Mouse (Mus musculus) spleen, adult 18-20 months (tissue): ENCODE results near the gene Cdk5.
"Not testable (repeated sequence)": the region's sequence is repeated elsewhere in the genome, so short reads cannot be mapped to it uniquely, and the experiment has no call there.

Source experiments
- DNase-seq, 2 experiments: peaks; one replicate each; pipeline ENCODE4 v3.0.0; 2022; ENCODE audit warnings: mixed read lengths in 2 of 2

The Cdk5 gene

GRCm38 (mm10) chr5:24427285-24427633 lies 3.9 kb upstream of the Cdk5 start:
- DNase-seq = no peak

DNA sequence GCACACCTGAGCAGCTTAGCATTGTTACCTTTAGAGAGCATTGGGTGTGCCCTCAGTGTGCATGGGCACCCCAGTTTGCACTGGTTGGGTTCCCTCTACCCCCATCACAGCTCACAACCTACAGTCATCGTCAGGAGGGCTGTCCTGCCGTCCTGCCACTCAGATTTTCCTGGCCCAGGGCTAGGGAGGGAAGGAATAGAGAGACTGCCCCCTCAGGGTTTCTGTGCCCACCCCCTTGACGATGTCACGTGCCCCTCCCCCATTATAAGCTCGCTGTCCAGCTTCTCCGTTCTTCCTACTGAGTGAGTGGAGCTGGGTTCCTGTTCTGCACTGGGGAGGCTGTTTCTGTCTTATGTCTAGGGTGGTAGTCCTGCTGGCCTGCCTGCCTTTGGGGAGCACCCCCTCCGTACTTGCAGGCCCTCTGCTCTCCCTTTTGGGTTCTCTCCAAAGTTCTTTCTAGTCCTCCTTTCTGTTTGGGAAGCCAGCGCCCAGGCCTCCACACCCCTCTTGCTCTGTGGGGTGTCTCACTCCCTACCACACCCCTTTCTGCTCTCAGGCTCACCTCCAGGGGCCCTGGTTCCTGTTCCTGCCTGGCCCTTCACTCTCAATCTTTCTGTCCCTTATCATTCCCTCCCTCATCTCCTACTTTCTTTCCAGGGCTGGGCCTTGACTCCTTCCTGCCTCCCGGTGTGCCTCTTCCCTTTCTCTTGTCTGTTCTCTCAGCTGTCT lies 3.4 kb upstream of the Cdk5 start:
- no peak for DNase-seq

DNA sequence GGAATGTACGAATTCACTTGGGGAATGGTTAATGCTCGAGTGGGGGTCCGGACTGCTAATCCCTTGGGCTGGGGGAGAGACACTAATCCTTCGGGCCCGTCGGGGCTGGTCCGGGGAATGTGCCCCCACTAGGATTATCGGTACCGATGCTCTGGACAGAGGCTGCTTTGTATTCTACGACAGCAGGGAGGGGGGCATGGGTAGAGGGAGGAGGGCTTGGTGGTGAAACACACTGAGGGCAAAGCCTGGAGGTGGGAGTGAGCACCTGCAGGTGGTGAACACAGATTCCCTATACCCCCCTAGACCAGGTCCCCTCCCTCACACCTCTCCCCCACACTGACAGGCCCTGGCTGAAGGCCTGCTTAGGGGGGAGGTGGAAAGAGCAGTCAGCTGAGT lies 2.7 kb upstream of the Cdk5 start:
- DNase-seq = no peak

GRCm38 (mm10) chr5:24425421-24426036 lies 2.2 kb upstream of the Cdk5 start:
- peak; percentile 51 to 70 for DNase-seq

GRCm38 (mm10) chr5:24424861-24425411 lies 1.6 kb upstream of the Cdk5 start:
- DNase-seq = peak; percentile 74 to 83

GRCm38 (mm10) chr5:24424004-24424781 lies 863 bp upstream of the Cdk5 start:
- no peak for DNase-seq

- DNase-seq = no peak
Observed at GRCm38 (mm10) chr5:24420381-24420780, 2.9 kb downstream of the Cdk5 start.

DNA sequence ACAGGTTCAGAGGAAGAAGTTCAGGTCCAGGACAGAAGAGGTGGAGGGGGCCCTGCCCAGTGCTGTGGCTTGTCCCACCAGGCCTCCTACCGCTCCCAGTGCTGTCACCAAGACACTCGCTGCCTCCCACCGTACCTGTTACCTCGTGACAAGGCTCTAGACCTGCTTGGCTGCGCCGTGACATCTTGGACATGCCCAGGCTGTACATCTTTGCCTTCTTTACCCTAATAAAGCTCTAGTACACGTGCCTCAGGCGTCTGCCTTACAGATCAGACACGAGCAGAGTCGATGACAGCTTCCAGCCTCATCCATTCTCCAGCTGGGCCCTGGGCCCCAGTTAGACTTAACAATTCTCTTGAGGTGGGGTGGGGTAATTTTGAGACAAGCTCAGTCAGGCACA lies 5.7 kb downstream of the Cdk5 start:
- no peak for DNase-seq

GRCm38 (mm10) chr5:24416222-24416736 lies 7.1 kb downstream of the Cdk5 start:
- peak; percentile 29 to 63 for DNase-seq

GRCm38 (mm10) chr5:24413938-24414337 lies 9.4 kb downstream of the Cdk5 start:
- DNase-seq = no peak

GRCm38 (mm10) chr5:24413042-24413693 lies 10.2 kb downstream of the Cdk5 start, which contains the start of gene Asic3:
Asic3 (plus strand) TSS chr5:24413392.
- no peak for DNase-seq

DNA sequence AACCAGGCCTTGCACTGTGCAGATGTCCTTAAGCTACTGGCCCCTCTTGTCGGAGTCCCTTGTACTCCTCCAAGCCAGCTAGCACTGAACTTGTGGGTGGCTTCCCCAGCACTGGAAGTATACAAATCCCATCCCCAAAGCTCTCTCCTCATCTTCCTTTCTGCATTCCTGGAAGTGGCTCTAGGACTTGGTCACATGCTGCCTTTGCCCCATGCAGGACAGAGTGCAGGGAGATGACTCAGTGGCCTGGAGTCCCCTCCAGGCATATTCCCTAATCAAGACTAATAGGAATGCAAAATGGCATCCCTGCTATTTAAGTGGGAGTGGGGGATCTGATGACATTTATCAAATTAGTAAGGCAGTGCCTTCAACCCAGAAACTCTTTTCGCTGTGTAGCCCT lies 11.3 kb downstream of the Cdk5 start:
- no peak for DNase-seq

- DNase-seq = no peak
Observed at GRCm38 (mm10) chr5:24409466-24409865, 13.9 kb downstream of the Cdk5 start.

GRCm38 (mm10) chr5:24408651-24409050 lies 14.7 kb downstream of the Cdk5 start:
- DNase-seq = no peak

DNA sequence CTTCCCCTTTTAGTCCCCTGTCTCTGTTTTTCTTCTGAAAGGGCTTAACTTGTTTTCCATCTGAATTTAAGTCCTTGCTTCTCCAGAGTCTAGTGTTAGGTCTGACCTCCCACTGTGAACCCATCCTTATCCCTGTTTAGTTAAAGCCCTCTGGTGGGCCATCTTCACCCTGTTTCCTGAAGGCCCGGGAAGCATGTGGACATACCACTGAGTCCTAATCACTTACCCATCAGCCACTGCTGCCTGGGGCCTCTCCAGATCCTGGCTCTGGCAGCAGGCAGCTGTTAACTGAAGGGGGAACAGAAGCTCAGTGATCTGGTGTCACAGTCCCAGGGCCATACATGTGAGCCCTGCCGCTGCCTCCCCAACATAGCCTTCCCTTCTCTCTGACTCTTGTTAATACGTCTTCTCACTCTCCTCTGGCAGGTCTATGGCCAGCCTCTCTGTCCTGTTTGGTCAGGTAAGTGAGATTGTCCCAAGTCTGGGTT lies 17.9 kb downstream of the Cdk5 start:
- DNase-seq = no peak

DNA sequence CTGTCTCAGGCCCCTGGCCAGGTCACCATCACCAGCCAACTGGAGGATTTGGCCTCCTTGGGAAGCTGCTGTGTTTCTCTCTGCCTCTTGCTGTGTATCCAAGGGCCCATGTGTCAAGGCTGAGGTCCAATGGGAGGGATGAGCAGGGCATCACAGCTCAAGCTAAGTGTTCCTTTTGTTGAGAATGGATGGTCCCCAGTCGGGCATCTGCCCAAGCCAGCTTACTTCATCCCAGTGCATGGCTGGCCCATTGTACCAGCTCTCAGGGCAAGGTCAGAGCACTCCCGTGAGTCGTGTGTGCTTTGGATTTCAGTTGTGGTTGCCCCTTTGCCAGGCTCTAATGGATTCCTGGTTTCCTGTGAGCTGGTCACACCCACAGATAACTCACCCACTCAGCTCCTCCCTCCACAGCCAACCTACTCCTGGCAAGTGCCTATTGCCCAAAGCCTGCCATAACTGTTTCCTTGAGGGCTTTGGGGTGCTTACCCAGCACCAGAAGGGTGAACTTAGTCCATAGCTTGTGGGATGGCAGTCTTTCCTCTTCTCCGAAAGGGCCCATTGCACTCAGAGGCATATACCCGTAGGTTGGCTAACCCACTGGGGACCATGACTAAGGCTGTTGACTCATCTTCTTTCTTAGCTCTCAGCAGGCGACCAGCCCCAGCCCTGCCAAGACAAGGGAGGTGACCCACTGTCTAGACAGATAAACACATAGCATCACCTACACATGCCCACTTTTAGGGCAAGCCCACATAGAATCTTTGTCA lies 18.6 kb downstream of the Cdk5 start:
- DNase-seq = no peak

GRCm38 (mm10) chr5:24401969-24402368 lies 21.4 kb downstream of the Cdk5 start:
- DNase-seq = no peak

DNA sequence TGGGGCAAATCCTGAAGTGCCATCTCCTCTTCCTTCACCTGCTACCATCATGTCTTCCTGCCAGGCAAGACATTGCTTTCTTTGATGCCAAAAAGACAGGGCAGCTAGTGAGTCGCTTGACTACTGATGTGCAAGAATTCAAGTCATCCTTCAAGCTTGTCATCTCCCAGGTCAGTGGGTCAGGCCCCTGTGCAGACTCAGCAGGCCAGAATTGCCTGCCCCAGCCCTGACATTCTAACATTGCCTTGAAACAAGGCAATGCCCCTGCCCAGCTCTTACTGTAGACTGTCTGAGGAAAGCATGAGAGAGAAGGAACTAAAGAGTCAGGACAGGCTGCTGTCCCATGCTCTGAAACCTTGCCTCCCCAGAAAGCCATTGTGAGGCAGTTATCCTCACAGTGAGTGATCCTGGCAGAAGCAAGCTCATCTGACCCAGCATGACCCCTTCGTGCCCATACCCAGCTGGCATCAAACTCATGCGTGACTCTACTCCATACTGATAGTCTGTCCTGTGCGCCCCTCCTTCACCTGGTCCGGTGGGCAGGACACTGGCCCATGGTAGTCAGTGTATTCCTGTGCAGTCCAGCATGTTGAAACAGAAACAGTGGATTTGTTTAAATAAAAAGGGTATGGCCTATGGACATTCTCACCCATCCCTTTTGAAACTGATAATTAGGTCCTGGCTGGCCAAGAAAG lies 22.3 kb downstream of the Cdk5 start:
- DNase-seq = no peak

DNA sequence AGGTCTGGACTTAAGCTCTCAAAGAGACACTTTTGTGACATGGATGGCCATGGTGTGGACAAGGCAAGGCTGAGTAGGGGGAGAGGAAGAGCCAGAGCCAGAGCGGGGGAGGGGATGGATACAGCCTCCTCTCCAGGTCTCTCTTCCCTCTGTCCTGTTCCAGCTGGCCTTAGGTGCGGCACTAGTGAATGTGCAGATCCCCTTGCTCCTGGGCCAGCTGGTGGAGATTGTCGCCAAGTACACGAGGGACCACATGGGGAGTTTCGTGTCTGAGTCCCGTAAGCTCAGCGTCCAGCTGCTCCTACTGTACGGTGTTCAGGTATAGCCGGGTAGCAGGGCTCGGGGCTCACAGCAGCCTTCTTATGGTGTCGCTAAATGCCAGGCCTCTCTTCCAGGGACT lies 23.0 kb downstream of the Cdk5 start:
- no peak for DNase-seq

DNA sequence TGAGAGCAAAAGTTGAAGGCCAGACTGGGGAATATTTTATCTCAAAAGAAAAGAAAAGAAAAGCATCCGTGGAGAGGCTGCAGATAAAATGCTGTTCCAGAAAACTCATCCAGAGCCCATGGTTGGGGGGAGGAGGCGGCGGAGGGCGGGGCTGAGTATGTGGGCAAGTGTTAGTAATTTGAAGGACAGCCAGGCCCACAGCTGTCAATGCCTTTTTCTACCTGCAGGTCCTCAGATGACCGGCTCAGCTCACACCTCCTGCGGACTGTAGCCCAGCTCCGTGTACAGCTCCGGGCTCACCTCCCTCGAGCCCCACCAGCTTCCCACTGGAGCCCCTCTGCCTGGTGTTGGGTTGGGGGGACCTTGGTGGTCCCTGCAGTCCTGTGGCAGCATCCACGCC lies 23.6 kb downstream of the Cdk5 start:
- DNase-seq = no peak

GRCm38 (mm10) chr5:24396254-24396653 lies 27.1 kb downstream of the Cdk5 start:
- DNase-seq = not testable (repeated sequence)
